Mouse (Mus musculus) retina, embryonic 14.5 days (tissue): Measurements from ENCODE around the gene Phkg2.
"Not testable (repeated sequence)": the region's sequence is repeated elsewhere in the genome, so short reads cannot be mapped to it uniquely, and the experiment has no call there.

ENCODE experiments used
- DNase-seq: peaks from one replicate; pipeline ENCODE4 v3.0.0-alpha.2; 2015; ENCODE audit warnings: low spot score

The Phkg2 gene

DNA sequence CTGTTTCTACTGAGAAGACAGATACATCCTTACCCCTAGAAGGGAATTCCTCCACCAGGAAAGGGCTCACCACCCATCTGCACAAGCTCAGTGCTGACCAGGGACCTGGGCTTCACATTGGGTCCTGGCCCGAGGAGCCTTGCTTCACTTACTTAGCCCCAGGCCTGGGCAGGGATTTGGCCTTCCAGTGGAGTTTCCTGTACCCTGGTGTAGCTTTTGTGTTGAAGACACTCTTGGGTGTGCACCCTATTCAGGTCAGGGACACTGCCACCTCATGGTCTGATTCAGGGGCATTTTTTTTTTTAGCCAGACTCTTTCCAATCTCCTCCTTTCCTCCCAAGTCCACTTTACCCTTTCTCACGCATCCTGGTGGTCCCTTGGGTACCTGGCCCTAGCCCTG is 29.8 kb downstream of the Phkg2 start:
- DNase-seq, result no peak

DNA sequence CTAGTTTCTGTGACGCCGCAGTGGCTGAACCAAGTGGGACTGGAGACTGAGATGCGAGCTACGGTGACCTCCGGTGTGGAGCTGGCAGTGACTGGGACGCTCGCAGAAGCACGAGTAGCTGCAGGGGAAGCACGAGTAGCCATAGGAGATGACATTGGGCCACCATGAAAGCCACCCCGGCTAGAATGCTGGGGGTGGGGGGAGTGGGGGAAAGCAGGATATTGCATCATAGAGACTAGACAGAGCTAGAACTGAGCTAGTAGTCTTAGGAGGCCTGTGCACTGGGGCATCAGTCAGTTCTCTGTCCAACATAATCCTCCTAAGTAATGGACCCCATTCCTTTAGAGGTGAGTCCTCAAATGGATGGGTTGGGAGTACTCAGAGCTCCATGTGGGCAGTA is 31.1 kb downstream of the Phkg2 start:
- no peak for DNase-seq

DNA sequence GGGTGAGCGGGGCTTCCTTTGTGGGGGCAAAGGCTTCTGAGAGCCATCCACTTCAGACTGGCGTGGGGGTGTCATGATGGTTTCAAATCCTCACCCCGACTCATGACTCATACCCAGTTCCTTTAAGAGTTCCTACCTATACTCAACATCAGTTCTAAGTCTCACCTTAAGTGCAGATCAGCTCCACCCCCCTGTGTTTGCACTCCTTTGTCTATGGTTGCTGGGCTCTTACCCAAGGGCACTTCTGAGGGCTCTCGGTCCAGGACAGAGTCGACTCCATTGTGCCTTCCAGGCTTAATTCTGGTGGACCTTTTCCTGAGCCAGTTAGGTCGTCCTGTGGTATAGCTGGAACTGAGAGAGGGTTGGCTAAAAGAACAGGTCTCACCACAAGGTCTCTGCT is 34.0 kb downstream of the Phkg2 start:
- no peak for DNase-seq

DNA sequence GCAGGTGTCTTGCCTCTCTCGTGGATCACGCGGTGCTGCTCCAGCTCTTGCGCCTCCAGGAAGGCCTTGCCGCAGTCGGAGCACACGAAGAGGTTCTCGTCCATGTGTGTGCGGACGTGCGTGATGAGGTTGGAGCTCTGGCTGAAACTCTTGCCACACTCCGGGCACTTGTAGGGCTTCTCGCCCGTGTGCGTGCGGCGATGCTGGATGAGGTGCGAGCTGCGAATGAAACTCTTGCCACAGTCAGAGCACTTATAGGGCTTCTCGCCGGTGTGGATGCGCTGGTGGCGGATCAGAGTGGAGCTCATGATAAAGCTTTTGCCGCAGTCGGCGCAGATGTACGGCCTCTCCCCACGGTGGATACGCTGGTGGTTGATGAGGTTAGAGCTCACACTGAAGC is 37.9 kb downstream of the Phkg2 start:
- DNase-seq, result no peak

DNA sequence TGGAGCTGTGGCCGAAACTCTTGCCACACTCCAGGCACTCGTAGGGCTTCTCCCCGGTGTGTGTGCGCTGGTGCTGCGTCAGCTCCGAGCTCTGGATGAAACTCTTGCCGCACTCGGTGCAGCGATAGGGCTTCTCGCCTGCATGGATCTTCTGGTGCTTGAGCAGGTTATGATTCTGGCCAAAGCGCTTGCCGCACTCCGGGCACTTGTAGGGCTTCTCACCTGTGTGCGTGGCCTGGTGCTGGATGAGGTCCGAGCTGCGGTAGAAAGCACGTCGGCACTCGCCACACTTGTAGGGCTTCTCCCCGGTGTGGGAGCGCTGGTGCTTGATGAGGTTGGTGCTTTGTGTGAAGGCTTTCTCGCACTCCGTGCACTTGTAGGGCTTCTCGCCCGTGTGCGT is 38.4 kb downstream of the Phkg2 start:
- no peak for DNase-seq

DNA sequence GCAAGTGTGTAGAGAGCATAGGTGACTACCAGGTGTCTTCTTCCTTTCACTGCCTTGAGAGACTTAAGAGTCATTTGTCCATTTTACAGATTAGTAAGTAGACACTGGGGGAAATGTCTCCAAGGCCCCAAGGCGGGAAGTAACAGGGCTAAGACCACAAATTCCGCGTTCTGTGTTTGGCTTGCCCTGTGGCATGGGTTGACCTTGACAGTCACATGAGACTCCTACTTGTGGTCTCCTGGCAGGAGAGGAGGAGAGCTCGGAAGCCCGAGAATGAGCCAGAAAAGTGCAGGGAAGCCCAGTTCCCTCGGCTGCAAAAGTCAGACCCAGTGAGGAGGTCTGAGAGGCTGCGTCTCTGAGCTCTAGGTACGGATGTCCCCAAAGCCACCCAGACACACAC is 40.4 kb downstream of the Phkg2 start:
- no peak for DNase-seq

DNA sequence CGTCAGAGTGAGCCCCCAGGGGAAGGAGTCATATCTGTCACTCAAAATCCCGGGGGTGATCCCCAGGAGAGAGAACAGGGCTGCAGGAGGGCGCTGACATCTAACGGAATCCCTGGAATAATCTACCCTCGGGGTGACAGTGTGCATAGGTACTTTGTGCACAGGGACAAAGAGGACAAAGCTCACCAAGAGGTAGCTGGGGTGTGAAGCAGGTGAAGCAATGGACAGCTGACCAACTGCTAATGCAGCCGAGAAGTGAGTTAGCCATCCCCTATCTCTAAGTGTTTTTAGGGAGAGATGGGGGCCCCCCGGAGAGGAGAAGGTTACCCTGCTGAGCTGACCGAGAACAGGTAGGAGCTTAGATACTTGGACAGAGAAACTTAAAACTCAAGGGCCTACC is 41.0 kb downstream of the Phkg2 start:
- no peak for DNase-seq

DNA sequence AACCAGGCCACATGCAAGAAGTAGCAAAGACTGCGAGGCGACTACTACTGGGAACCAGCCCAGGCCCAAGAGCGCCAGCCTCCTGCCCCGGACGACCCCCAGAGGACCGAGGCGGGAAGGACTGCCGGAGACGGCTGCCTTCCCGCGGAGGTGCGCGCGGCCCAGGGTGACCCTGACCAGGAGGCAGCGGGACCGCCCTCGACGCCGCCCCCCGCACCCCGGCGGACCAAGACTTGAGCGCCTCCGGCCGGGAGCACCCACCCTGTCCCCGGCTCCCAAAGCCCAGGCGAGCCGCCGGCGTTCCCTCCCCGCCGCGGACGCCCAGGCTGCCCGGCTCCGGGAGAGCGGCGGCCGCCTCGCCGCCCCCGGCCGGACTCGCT is 41.4 kb downstream of the Phkg2 start:
- peak; percentile 56 for DNase-seq

DNA sequence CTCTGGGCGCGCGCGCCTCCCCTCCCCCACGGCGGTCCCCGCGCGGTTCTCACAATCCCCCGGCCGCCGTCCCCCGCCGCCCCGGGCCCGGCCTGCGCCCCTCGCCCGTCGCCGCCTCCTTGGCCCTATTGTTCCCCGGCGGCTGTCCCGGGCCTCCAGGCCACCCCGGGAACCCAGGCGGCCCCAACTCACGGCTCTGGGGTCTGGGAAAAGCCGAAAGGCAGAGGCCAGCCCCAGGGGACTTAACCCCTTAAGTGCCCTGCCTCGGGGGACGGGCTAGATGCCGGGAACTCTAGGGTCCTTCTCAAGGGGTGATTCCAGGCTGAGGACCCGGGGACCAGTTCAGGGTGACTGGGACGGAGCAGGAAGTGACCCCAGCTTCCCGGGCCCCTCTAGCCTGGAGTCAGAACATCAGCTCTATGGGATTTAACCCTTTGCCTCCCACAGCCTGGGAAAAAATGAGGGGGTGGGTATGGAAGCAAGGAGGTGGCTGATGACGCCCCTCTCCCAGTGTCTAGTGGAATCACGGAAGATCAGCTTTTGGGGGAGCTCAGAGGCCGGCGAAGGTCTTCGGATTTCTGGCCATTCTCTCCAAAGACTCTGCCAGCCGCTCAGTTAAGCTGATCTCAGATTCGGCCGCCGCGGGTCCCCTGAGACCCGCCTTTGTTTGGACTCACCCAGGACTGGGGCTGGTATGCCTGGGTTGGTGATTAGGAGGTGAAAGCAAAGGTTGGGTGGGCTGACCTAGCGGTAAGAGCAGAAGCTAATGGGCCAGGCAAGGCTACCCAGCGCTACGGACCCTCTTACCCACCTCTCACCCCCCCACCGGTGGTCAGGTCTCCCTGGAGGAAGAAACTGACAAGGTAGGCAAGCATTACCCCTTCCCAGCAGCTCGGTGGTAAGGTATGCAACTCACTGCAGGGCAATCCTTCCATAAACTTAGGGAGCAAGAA is 42.0 kb downstream of the Phkg2 start, which contains the start of gene Zfp629:
Gene Zfp629, minus strand, starts transcription at position 907 of the 953 bp plus-strand sequence.
- peak; percentile 92 for DNase-seq

DNA sequence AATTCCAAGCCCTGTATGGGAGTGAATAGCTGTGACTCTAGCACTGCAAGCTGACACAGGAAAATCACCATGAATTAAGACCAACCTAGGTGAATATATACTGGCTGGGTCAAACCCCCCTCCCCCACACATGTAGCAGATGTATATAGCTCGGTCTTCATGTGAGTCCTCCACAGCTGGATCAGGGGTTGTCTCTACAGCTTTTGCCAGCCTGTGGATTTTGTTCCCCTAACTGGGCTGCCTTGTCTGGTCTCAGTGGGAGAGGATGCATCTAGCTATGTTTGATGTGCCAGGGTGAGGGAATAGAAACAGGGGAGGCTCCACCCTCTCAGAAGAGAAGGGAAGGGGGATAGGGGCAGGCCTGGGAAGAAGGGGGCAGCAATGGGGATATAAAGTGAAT is 43.2 kb downstream of the Phkg2 start:
- DNase-seq, result no peak

DNA sequence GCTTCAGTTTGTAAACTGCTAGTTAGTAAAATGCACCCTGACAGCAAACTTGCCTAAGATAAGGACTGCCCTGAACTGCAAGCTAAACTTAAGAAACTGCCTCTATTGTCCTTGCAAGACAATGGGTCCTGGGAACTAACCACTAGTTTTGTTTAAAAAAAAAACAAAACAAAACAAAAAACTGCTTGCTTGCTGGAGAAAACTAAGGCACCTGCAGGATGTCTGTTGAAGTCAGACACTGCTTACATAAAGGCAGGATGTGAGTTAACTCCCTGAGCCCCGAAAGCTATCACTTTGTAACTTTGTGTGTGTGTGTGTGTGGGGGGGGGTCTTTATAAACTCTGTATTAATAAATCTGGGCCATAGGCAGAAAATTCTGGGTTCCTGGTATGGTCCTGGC is 43.7 kb downstream of the Phkg2 start:
- DNase-seq, result no peak

DNA sequence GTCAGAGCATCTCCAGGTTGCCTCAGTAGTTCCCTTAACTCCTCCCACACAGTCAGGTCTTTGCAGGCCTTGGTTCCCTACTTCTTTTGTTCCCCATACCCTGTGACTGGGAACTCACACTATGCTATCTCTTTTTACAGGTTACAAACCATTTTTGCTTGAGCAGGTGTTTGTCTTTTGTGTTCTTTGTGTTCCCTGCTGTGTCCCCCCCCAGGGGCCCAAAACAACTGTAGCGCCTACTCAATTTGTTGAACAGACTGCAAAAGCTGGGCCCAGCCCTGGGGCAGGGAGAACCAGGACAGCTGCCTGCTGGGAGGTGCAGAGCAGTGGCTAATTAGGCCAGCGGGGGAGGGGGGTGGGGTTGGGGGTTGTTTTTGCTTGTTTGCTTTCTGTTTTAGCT is 44.8 kb downstream of the Phkg2 start:
- DNase-seq, result peak; percentile 22

DNA sequence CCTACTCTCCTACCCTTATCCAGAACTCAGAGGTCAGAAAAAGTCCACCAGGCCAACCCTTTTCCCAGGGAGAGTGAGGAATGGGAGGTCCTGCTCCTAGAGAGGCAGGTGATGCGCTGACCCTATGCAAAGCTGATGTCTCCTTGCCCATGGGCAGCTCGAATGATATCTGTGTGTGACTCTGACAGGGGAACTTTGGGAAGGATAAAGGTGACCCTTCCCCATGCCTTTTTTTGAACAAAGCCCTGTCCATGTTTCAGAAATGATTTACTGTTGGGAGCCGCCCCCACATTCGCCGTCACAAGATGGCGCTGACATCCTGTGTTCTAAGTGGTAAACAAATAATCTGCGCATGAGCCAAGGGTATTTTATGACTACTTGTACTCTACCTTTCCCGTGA is 45.3 kb downstream of the Phkg2 start:
- DNase-seq, result not testable (repeated sequence)

DNA sequence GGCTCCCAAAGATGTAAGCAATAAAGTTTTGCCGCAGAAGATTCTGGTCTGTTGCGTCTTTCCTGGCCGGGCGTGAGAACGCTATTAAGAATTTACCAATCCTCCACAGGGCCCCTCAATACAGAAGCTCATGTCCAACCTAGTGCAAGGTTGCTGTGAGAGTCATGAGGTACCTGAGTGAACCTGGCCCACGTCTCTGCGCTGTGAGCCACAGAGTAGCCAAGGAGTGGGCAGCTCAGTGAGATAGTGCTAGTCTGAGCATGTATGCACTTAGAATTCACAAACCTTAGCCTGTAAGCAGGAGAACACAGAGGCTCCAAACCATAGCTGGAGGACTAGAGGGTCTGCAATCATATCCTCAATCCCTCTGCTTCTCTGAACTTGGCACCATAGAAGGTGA is 52.9 kb downstream of the Phkg2 start:
- no peak for DNase-seq

DNA sequence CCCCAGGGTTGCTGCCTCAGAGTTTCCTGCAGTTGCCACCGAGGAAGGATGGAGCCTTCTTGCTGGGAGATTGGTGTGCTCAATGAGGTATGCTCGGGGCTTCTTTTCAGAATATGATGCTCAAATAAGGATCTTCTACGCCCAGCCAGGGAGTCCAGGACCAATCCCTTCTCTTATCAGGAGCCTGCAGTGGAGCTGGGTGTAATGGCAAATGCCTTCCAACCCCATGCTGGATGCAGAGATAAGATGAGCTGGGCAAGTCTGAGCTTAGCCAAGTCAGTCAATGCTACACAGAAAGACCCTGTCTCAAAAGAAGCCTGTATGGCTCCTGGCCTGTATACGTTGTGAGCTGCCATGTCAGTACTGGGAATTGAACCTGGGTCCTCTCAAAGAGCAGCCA is 53.3 kb downstream of the Phkg2 start:
- no peak for DNase-seq

DNA sequence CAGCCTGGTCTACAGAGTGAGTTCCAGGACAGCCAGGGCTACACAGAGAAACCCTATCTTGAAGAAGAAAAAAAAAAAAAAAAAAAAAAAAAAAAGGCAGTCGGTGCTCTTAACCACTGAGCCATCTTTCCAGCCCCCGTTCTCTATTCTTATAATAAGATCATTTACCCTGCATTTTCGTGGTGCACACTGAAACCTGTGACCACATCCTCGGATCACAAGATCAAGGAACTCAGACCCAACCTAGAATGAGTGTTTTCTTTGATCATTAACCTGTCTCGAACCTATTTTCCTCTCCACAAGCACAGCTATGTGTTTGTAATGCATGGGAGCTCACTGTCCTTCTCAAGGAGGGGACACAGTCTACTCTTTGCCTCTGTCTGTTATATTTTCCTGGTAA is 55.5 kb downstream of the Phkg2 start:
- DNase-seq, result no peak

DNA sequence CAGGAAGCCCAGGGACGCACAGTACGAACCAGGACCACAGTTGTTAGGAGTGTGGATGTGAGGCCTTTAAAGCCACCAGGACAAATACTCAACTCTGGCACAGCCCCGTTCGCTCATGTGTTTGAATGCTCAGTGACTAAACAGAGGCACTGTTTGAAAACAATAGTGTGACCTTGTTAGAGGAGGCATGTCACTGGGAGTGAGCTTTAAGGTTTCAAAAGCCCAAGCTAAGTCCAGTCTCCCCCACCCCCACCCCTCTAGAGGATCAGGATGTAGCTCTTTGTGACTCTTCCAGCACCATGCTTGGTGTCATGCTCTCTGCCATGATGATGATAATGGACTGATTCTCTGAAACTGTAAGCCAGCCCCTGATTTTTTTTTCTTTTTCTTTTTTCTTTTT is 58.3 kb downstream of the Phkg2 start:
- DNase-seq, result no peak
